Mouse (Mus musculus) forebrain, embryonic 10.5 days (tissue): Measurements from ENCODE around the gene Tax1bp3. TPM values are rescaled to one million over a fixed set of nuclear protein-coding genes. Genes with fewer than 3 reads are reported as not detected.

ENCODE experiments used
- DNase-seq: peaks from one replicate; pipeline ENCODE4 v3.0.0-alpha.2; 2017; ENCODE audit warnings: low spot score; ENCODE audit errors: extremely low spot score
- H3K27ac ChIP-seq: fragments of 300-500 bp; sonication (generic); 2 replicates; pipeline ENCODE4 v1.5.1; 2016; ENCODE audit warnings: mild to moderate bottlenecking
- H3K27me3 ChIP-seq: fragments of 300-500 bp; sonication (generic); 2 replicates; pipeline ENCODE4 v1.6.1; 2016; ENCODE audit warnings: mild to moderate bottlenecking; ENCODE audit not compliant: poor library complexity, severe bottlenecking
- H3K36me3 ChIP-seq: fragments of 300-500 bp; sonication (generic); replicated peaks from 2 replicates; pipeline ENCODE4 v1.6.1; 2016; ENCODE audit warnings: mild to moderate bottlenecking, moderate library complexity
- H3K4me1 ChIP-seq: fragments of 300-500 bp; sonication (generic); 2 replicates; pipeline ENCODE4 v1.6.1; 2016
- H3K4me3 ChIP-seq: fragments of 300-500 bp; sonication (generic); 2 replicates; pipeline ENCODE4 v1.5.1; 2016; ENCODE audit warnings: mild to moderate bottlenecking, moderate library complexity
- H3K9me3 ChIP-seq: fragments of 300-500 bp; sonication (generic); 2 replicates; pipeline ENCODE4 v1.6.1; 2016; ENCODE audit warnings: mild to moderate bottlenecking, moderate library complexity
- WGBS: fragments of 180-500 bp; shearing (Covaris S2); methylation state at CpG from one replicate; pipeline ENCODE4 v1.1.7; 2016; 5-methylcytosine and 5-hydroxymethylcytosine counted together
- polyA plus RNA-seq: library from polyadenylated mRNA; unstranded; fragments of >200 nt; fragmentation: Nextera tagmentation; extraction: Ambion mirVana; gene quantifications from 2 replicates; pipeline ENCODE4 v1.2.1, GENCODE M21; 2016

The Tax1bp3 gene
- polyA plus RNA-seq, 1 experiment from 2014 or later, result 143 TPM

- H3K27ac ChIP-seq, result no peak overlapping the region
- H3K27me3 ChIP-seq, result peaks cover 22% of the 10 kb centered on the region
- DNase-seq, result no peak
- H3K4me3 ChIP-seq, result no peak overlapping the region
- WGBS, result 85% methylated on average over 6 of the region's 6 CpGs
- H3K36me3 ChIP-seq, result no peaks in the 10 kb centered on the region
- no peaks in the 10 kb centered on the region for H3K9me3 ChIP-seq
- peaks cover 4% of the 10 kb centered on the region for H3K4me1 ChIP-seq
Measured at GRCm38 (mm10) chr11:73155071-73155470, 21.8 kb upstream of the Tax1bp3 start.

DNA sequence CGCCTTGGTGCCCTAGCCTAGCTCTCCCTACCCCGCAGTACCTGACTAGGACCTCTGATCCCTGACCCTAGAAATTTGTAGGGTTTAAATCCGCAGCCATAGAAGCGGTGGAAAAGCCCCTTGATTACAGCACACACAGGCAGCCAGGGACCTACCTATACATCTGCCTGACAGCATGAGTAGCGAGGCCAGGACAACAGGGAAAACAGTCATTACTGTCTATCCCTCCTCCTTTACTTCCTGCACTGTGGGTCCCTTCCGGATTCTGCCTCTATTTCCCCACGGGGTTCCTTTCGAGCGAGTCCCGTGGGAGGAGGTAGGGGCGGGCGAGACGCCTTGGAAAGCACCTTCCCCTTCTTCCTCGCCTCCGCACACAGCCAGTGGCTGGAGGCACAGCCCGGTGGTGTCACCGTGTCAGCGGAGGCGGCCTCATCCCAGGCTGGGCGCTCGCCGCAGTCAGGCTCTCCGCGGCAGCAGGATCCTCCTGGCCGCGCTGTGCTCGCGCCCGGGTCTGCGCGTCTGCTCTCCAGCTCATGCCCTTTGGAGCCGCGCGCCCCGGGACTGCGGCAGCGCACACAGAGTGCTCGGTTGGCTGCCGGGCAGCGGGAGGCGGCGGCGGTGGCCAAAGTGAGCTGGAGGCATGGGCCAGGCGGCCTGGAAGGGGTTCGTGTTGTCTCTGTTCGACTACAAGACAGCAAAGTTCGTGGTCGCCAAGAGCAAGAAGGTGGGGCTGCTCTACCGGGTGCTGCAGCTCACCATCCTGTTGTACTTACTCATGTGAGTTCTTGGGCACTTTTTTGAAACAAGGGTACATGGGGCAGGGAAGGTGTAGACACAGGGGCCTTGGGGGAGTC, 16.7 kb upstream of the Tax1bp3 start, which contains the start of gene P2rx5:
Gene P2rx5, plus strand, starts transcription at position 465 of the 854 bp plus-strand sequence.
- H3K4me1 ChIP-seq, result peaks cover 16% of the 10 kb centered on the region
- 0 out of 2 replicates have a peak within 1 kb of the TSS, but pooled peaks have one; percentile 30 for H3K27ac ChIP-seq
- no peaks in the 10 kb centered on the region for H3K9me3 ChIP-seq
- 3% methylated on average over 49 of the region's 49 CpGs for WGBS
- H3K27me3 ChIP-seq, result peaks cover 40% of the 10 kb centered on the region
- peak within 1 kb of the TSS; percentile 54 for H3K4me3 ChIP-seq
- DNase-seq, result peak; percentile 32
- H3K36me3 ChIP-seq, result no peaks in the 10 kb centered on the region

DNA sequence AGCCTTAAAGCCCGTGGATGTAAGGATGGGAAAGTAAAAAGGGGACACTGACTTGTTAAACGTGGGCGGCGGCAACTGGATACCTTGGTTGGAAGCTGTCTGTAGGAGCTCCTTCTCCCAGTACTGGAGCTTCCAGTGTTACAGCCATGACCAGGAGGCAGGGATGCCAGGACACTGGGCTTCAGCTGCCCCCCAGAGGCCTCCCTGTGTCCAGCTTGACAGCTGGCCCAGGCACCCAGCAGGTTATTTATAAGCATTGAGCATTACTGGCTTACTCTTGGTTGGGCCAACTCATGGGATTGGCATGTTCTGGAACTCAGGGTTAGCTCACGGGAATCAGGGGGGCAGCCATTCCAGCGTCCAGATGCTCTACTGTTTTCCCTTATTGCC, 16.1 kb upstream of the Tax1bp3 start:
- WGBS, result 26% methylated on average over 6 of the region's 6 CpGs

GRCm38 (mm10) chr11:73161616-73162015, 15.3 kb upstream of the Tax1bp3 start:
- H3K4me1 ChIP-seq, result peaks cover 21% of the 10 kb centered on the region
- WGBS, result 92% methylated on average over 4 of the region's 4 CpGs
- no peak overlapping the region for H3K27ac ChIP-seq
- H3K27me3 ChIP-seq, result peaks cover 40% of the 10 kb centered on the region
- DNase-seq, result no peak
- no peaks in the 10 kb centered on the region for H3K36me3 ChIP-seq
- H3K4me3 ChIP-seq, result no peak overlapping the region
- H3K9me3 ChIP-seq, result no peaks in the 10 kb centered on the region

More for the DNA sequence above, 16.1 kb upstream of the Tax1bp3 start:
- Histone ChIP-seq H3K27me3 (peaks cover 40% of the 10 kb centered on the region), H3K27ac (no peak overlapping the region), H3K9me3 (no peaks in the 10 kb centered on the region), H3K4me1 (peaks cover 16% of the 10 kb centered on the region), H3K36me3 (no peaks in the 10 kb centered on the region), H3K4me3 (peak overlapping the region; percentile 54)
- no peak for DNase-seq

DNA sequence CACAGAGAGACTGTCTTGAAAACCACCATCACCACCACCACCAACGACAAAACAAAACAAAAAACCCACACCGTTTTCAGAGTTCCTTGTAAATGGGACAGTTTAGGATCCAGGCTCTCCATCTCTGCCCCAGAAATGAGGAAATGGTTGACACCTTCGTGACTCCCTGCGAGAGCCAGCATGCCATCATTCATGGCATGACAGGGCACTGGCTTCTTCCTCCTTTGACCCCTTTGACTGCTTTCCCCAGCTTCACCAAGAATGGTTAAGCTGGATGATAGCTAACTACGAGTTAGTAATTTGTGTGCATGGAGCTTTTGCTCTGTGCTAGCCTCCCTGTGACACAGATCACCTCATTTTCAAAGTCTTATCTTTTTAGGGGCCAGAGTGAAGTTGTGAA, 14.6 kb upstream of the Tax1bp3 start:
- Histone ChIP-seq H3K4me3 (no peak overlapping the region), H3K4me1 (peaks cover 21% of the 10 kb centered on the region), H3K9me3 (no peaks in the 10 kb centered on the region), H3K27me3 (peaks cover 40% of the 10 kb centered on the region), H3K27ac (no peak overlapping the region), H3K36me3 (no peaks in the 10 kb centered on the region)
- DNase-seq, result no peak
- WGBS, result 85% methylated on average over 5 of the region's 5 CpGs

DNA sequence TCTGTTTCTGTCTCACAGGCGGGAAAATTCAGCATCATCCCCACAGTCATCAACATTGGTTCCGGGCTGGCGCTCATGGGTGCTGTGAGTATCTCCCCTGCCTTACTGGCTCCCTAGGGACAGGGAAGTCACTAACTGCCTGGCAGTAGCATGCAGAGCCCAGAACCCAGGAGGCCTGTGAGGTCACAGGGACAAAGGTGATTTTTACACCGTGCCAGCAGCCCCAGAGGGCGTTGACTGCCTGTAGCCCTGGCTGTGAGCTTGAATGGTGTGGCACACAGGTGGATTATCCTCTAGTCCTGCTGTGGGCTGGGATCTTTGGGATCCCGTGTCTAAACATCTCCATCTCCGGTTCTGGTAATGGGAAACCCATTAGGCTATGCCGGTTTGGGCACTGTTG, 8.8 kb upstream of the Tax1bp3 start:
- no peaks in the 10 kb centered on the region for H3K9me3 ChIP-seq
- WGBS, result 89% methylated on average over 8 of the region's 8 CpGs
- no peak for DNase-seq
- 0 out of 2 replicates have a peak, but pooled peaks cover 5% of the 10 kb centered on the region for H3K4me1 ChIP-seq
- no peak overlapping the region for H3K27ac ChIP-seq
- H3K27me3 ChIP-seq, result no peaks in the 10 kb centered on the region
- no peak overlapping the region for H3K4me3 ChIP-seq
- peaks cover 31% of the 10 kb centered on the region for H3K36me3 ChIP-seq

DNA sequence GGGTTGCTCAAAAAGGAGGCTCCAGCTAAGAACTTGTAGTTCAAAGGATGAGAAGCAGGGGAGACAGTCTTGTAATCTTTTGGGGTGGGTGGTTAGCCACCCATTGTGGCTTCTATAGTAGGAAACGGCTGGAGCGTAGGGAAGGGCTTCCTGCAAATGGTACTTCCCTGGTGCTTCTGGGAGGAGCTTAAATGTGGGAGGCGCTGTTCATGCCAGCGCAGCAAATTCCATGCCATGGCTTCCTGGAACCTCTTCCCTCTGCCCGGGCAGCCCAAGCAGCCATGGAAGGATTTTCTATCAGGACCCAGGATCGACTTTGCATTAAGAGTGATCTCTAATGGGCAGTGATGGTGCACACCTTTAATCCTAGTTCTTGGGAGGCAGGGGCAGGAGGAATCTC, 8.3 kb upstream of the Tax1bp3 start:
- H3K4me1 ChIP-seq, result 0 out of 2 replicates have a peak, but pooled peaks cover 5% of the 10 kb centered on the region
- H3K27me3 ChIP-seq, result no peaks in the 10 kb centered on the region
- H3K4me3 ChIP-seq, result no peak overlapping the region
- peaks cover 36% of the 10 kb centered on the region for H3K36me3 ChIP-seq
- WGBS, result 82% methylated on average over 6 of the region's 6 CpGs
- no peaks in the 10 kb centered on the region for H3K9me3 ChIP-seq
- H3K27ac ChIP-seq, result no peak overlapping the region
- DNase-seq, result no peak

GRCm38 (mm10) chr11:73169231-73169630, 7.7 kb upstream of the Tax1bp3 start:
- Histone ChIP-seq H3K4me3 (no peak overlapping the region), H3K36me3 (peaks cover 42% of the 10 kb centered on the region), H3K27ac (no peak overlapping the region), H3K9me3 (no peaks in the 10 kb centered on the region), H3K27me3 (no peaks in the 10 kb centered on the region), H3K4me1 (0 out of 2 replicates have a peak, but pooled peaks cover 5% of the 10 kb centered on the region)
- peak; percentile 53 for DNase-seq
- WGBS, result 39% methylated on average over 4 of the region's 4 CpGs

DNA sequence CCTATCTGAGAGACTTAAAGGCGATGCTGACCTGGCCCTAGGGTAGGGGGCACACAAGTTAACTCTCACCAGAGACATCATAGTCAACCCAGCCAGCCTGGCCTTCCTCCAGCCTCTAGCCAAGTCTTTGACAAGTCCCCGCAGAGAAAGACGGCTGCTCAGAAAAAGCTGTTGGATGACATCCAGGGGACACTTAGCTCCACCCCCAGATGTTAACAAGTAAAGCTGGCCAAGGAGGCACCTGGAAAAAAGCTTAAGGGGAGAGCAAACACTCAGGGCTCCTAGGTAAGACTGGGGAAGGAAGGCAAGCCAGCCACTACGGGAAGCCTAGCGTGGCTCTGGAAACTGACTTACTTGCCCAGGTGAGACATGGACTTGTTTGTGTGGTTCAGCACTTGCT, 4.7 kb upstream of the Tax1bp3 start:
- peaks cover 52% of the 10 kb centered on the region for H3K36me3 ChIP-seq
- no peak overlapping the region for H3K27ac ChIP-seq
- H3K27me3 ChIP-seq, result no peaks in the 10 kb centered on the region

DNA sequence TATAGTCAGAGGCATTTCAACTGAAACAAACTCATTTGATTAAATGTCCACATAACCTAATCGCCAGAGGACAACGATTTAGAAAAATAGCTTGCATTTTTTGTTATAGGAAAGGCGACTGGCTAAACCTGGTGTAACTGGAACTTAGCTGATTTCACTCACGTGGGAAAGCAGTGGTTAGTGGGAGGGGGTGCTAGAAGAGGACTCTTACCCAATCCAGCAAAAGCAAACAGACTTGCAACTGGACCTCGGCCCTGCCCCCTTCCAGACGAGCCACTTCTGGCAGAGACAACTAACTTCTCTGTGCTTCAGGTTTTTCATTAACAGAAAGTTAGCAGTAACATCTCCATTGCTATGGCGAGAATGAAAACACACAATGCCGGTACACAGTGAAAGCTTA, 1.3 kb upstream of the Tax1bp3 start:
- peaks cover 28% of the 10 kb centered on the region for H3K4me1 ChIP-seq
- DNase-seq, result no peak
- no peak overlapping the region for H3K27ac ChIP-seq
- peak overlapping the region; percentile 73 for H3K4me3 ChIP-seq
- WGBS, result 55% methylated on average over 8 of the region's 8 CpGs
- H3K27me3 ChIP-seq, result no peaks in the 10 kb centered on the region
- H3K36me3 ChIP-seq, result peaks cover 47% of the 10 kb centered on the region
- no peaks in the 10 kb centered on the region for H3K9me3 ChIP-seq

More for the DNA sequence above, 4.7 kb upstream of the Tax1bp3 start:
- Histone ChIP-seq H3K4me3 (no peak overlapping the region), H3K4me1 (peaks cover 13% of the 10 kb centered on the region), H3K9me3 (no peaks in the 10 kb centered on the region)
- no peak for DNase-seq
- 83% methylated on average over 5 of the region's 5 CpGs for WGBS

DNA sequence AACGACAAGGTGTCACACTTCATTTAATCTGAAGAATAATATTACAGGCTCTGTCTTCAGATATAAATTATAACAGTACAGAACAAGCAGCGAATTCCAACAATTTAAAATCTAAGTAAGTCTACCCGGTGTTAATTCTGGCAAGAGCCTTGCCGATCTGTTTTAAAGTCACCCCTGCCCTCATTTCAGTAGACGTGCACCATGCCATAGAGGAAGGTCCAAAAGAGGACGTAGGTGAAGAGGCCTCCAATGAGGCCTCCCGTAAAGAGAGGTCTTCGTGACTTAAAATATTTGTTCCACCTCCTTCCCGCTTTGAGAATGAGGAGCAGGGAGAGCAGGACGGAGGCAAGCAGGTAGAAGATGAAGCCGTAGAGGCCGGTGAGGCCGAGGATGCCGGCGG, 697 bp upstream of the Tax1bp3 start:
- peak overlapping the region; percentile 91 for H3K27ac ChIP-seq
- H3K4me3 ChIP-seq, result peak overlapping the region; percentile 73
- no peaks in the 10 kb centered on the region for H3K27me3 ChIP-seq
- H3K36me3 ChIP-seq, result peaks cover 44% of the 10 kb centered on the region
- no peak for DNase-seq
- H3K4me1 ChIP-seq, result peaks cover 28% of the 10 kb centered on the region
- no peaks in the 10 kb centered on the region for H3K9me3 ChIP-seq
- WGBS, result 1% methylated on average over 15 of the region's 15 CpGs

GRCm38 (mm10) chr11:73177509-73177875, 609 bp downstream of the Tax1bp3 start:
- peak; percentile 73 for DNase-seq
- H3K4me1 ChIP-seq, result peaks cover 28% of the 10 kb centered on the region
- peak overlapping the region; percentile 73 for H3K4me3 ChIP-seq
- peak overlapping the region; percentile 91 for H3K27ac ChIP-seq
- no peaks in the 10 kb centered on the region for H3K27me3 ChIP-seq
- no peaks in the 10 kb centered on the region for H3K9me3 ChIP-seq
- H3K36me3 ChIP-seq, result peaks cover 36% of the 10 kb centered on the region
- 1% methylated on average over 28 of the region's 28 CpGs for WGBS

DNA sequence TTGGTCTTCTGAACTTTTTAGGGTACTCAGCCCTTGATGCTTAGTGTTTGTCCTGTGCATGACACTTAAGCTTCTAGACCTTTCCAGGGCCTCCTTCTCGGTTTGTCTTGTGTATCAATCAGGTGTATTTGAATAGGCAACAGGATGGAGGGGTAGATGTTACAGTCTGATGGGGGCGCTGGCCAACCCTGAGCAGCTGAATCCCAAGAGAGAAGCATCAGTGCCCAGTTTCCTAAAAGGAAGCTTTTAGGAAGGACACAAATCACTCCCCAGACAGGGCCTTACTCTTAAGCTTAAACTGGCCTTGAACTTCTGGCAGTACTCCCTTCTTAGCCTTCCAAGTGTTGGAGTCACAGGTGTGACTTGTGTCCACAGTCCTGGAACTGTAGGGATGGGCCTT, 1.0 kb downstream of the Tax1bp3 start:
- no peaks in the 10 kb centered on the region for H3K9me3 ChIP-seq
- peak overlapping the region; percentile 73 for H3K4me3 ChIP-seq
- H3K27ac ChIP-seq, result peak overlapping the region; percentile 91
- DNase-seq, result no peak
- no peaks in the 10 kb centered on the region for H3K27me3 ChIP-seq
- H3K4me1 ChIP-seq, result peaks cover 28% of the 10 kb centered on the region
- WGBS, result 2% methylated on average over 2 of the region's 2 CpGs
- peaks cover 35% of the 10 kb centered on the region for H3K36me3 ChIP-seq
